Mouse (Mus musculus) MEL (cell line): ENCODE measurements around the gene Cep170b. TPM values are rescaled to one million over a fixed set of nuclear protein-coding genes. Genes with fewer than 3 reads are reported as not detected.

ENCODE experiments used
- DNase-seq: peaks from one replicate; pipeline ENCODE4 v3.0.0; 2011; ENCODE audit warnings: low read depth, low spot score
- H3K27ac ChIP-seq: 2 replicates; pipeline ENCODE4 v1.5.1; 2012; ENCODE audit warnings: low read depth, mild to moderate bottlenecking, control low read depth, low read length, moderate library complexity; ENCODE audit not compliant: control insufficient read depth
- H3K27me3 ChIP-seq, 2 experiments: fragments of 150-350 bp in 1 of 2; sonication (generic) in 1 of 2; 2 replicates each; pipeline ENCODE4 v1.6.1; 2012; ENCODE audit warnings: low read length in 2 of 2, mild to moderate bottlenecking in 2 of 2, improper control_type of control experiment in 1 of 2, moderate library complexity in 1 of 2; ENCODE audit not compliant: insufficient read depth in 2 of 2, control insufficient read depth in 1 of 2
- H3K36me3 ChIP-seq, 2 experiments: 2 replicates each; pipeline ENCODE4 v1.6.1; 2012 to 2014; ENCODE audit warnings: low read length in 2 of 2, improper control_type of control experiment in 1 of 2, inconsistent platforms in 1 of 2, mild to moderate bottlenecking in 1 of 2; ENCODE audit not compliant: insufficient read depth in 2 of 2, control insufficient read depth in 1 of 2
- H3K4me1 ChIP-seq, 2 experiments: fragments of 150-350 bp in 1 of 2; sonication (generic) in 1 of 2; 2 replicates each; pipeline ENCODE4 v1.6.1; 2012; ENCODE audit warnings: low read length in 2 of 2, improper control_type of control experiment in 1 of 2, mild to moderate bottlenecking in 1 of 2; ENCODE audit not compliant: insufficient read depth in 2 of 2, control insufficient read depth in 1 of 2
- H3K4me3 ChIP-seq, 2 experiments: fragments of 150-350 bp in 1 of 2; sonication (generic) in 1 of 2; 2 replicates each; pipeline ENCODE4 v1.5.1; 2012; ENCODE audit warnings: low read depth in 2 of 2, low read length in 2 of 2, mild to moderate bottlenecking in 2 of 2, moderate library complexity in 2 of 2, control low read depth in 1 of 2, improper control_type of control experiment in 1 of 2; ENCODE audit not compliant: control insufficient read depth in 1 of 2, insufficient read depth in 1 of 2
- H3K79me2 ChIP-seq: 2 replicates; pipeline ENCODE4 v1.6.1; 2012; ENCODE audit warnings: mild to moderate bottlenecking, low read length, moderate library complexity; ENCODE audit not compliant: control insufficient read depth, poor library complexity, insufficient read depth
- H3K9ac ChIP-seq: 2 replicates; pipeline ENCODE4 v1.6.1; 2012; ENCODE audit warnings: low read depth, mild to moderate bottlenecking, control low read depth, low read length, moderate library complexity; ENCODE audit not compliant: control insufficient read depth, poor library complexity, severe bottlenecking
- H3K9me3 ChIP-seq: fragments of 150-350 bp; sonication (generic); replicated peaks from 2 replicates; pipeline ENCODE4 v1.6.1; 2012; ENCODE audit warnings: mild to moderate bottlenecking, low read length, improper control_type of control experiment, moderate library complexity; ENCODE audit not compliant: insufficient read depth
- CHD2 ChIP-seq: IDR thresholded peaks from 2 replicates; pipeline ENCODE4 v1.6.1; 2011; ENCODE audit warnings: low read length, improper control_type of control experiment
- CTCF ChIP-seq, 3 experiments: IDR thresholded peaks in 2 of 3; conservative IDR thresholded peaks in 1 of 3; 2 replicates each; pipeline ENCODE4 v1.5.1; 2011 to 2012; ENCODE audit warnings: low read length in 3 of 3, low read depth in 2 of 3, mild to moderate bottlenecking in 2 of 3, improper control_type of control experiment in 1 of 3, inconsistent platforms in 1 of 3, mixed read lengths in 1 of 3, moderate library complexity in 1 of 3; ENCODE audit not compliant: control insufficient read depth in 1 of 3, insufficient read depth in 1 of 3, poor library complexity in 1 of 3, severe bottlenecking in 1 of 3
- ELF1 ChIP-seq: IDR thresholded peaks from 2 replicates; pipeline ENCODE4 v1.6.1; 2014; ENCODE audit warnings: low read depth, mild to moderate bottlenecking, inconsistent platforms, low read length, improper control_type of control experiment, moderate library complexity
- EP300 ChIP-seq, 2 experiments: IDR thresholded peaks; 2 replicates each; pipeline ENCODE4 v1.6.1; 2011; ENCODE audit warnings: improper control_type of control experiment in 2 of 2, low read length in 2 of 2, low read depth in 1 of 2, mild to moderate bottlenecking in 1 of 2
- GABPA ChIP-seq: IDR thresholded peaks from 2 replicates; pipeline ENCODE4 v1.6.1; 2012; ENCODE audit warnings: low read depth, mild to moderate bottlenecking, inconsistent platforms, low read length, improper control_type of control experiment, moderate library complexity
- GATA1 ChIP-seq: IDR thresholded peaks from 2 replicates; pipeline ENCODE4 v1.6.1; 2011; ENCODE audit warnings: low read depth, low read length, improper control_type of control experiment
- HCFC1 ChIP-seq: IDR thresholded peaks from 2 replicates; pipeline ENCODE4 v1.6.1; 2012; ENCODE audit warnings: low read depth, mild to moderate bottlenecking, inconsistent platforms, low read length, improper control_type of control experiment, moderate library complexity
- KAT2A ChIP-seq: conservative IDR thresholded peaks from 2 replicates; pipeline ENCODE4 v1.6.1; 2012; ENCODE audit warnings: low read depth, low read length, improper control_type of control experiment, inconsistent platforms
- MAX ChIP-seq: IDR thresholded peaks from 2 replicates; pipeline ENCODE4 v1.6.1; 2011; ENCODE audit warnings: low read length, improper control_type of control experiment
- MEF2A ChIP-seq: IDR thresholded peaks from 2 replicates; pipeline ENCODE4 v1.6.1; 2014; ENCODE audit warnings: low read depth, mild to moderate bottlenecking, inconsistent platforms, low read length, improper control_type of control experiment; ENCODE audit not compliant: poor library complexity, insufficient replicate concordance, severe bottlenecking; ENCODE audit errors: extremely low read depth
- MXI1 ChIP-seq: IDR thresholded peaks from 2 replicates; pipeline ENCODE4 v1.6.1; 2011; ENCODE audit warnings: mild to moderate bottlenecking, low read depth, low read length, improper control_type of control experiment
- MYC ChIP-seq: IDR thresholded peaks from 2 replicates; pipeline ENCODE4 v1.6.1; 2011; ENCODE audit warnings: low read depth, mild to moderate bottlenecking, low read length, improper control_type of control experiment, moderate library complexity
- NELFE ChIP-seq: IDR thresholded peaks from 2 replicates; pipeline ENCODE4 v1.6.1; 2011; ENCODE audit warnings: low read depth, low read length, improper control_type of control experiment
- NRF1 ChIP-seq: IDR thresholded peaks from 2 replicates; pipeline ENCODE4 v1.6.1; 2014; ENCODE audit warnings: low read depth, mild to moderate bottlenecking, inconsistent platforms, low read length, improper control_type of control experiment, moderate library complexity; ENCODE audit not compliant: poor library complexity, insufficient read depth, severe bottlenecking
- POLR2AphosphoS2 ChIP-seq: IDR thresholded peaks from 2 replicates; pipeline ENCODE4 v1.6.1; 2011; ENCODE audit warnings: low read length, improper control_type of control experiment
- SMC3 ChIP-seq: IDR thresholded peaks from 2 replicates; pipeline ENCODE4 v1.6.1; 2011; ENCODE audit warnings: low read depth, low read length, improper control_type of control experiment
- TAL1 ChIP-seq: IDR thresholded peaks from 2 replicates; pipeline ENCODE4 v1.6.1; 2012; ENCODE audit warnings: mild to moderate bottlenecking, inconsistent platforms, low read length, moderate library complexity, mixed read lengths
- TBP ChIP-seq: IDR thresholded peaks from 2 replicates; pipeline ENCODE4 v1.8.0; 2011; ENCODE audit warnings: low read depth, low read length, improper control_type of control experiment
- TCF12 ChIP-seq: IDR thresholded peaks from 2 replicates; pipeline ENCODE4 v1.6.1; 2014; ENCODE audit warnings: low read depth, mild to moderate bottlenecking, inconsistent platforms, low read length, improper control_type of control experiment, moderate library complexity
- ZC3H11A ChIP-seq: IDR thresholded peaks from 2 replicates; pipeline ENCODE4 v1.6.1; 2012; ENCODE audit warnings: low read depth, mild to moderate bottlenecking, inconsistent platforms, low read length, improper control_type of control experiment
- ZMIZ1 ChIP-seq: IDR thresholded peaks from 2 replicates; pipeline ENCODE4 v1.6.1; 2012; ENCODE audit warnings: low read depth, mild to moderate bottlenecking, inconsistent platforms, low read length, improper control_type of control experiment, moderate library complexity
- polyA plus RNA-seq, 2 experiments: library from polyadenylated mRNA; stranded (reverse) in 1 of 2; unstranded in 1 of 2; fragments of >175 nt in 1 of 2; fragments of >200 nt in 1 of 2; gene quantifications; 2 replicates each; pipeline versions ENCODE4 v1.2.1 to v1.2.4; 2012; ENCODE audit warnings: low replicate concordance in 2 of 2, low read depth in 1 of 2; ENCODE audit not compliant: insufficient read length in 2 of 2, insufficient read depth in 1 of 2, missing spikeins in 1 of 2
- total RNA-seq: library from RNA; depleted of rRNA; stranded (reverse); fragments of 300-350 nt; gene quantifications from 2 replicates; pipeline ENCODE4 v1.2.3, GENCODE M21; 2012

Gene Cep170b
- total and polyA plus RNA-seq, 3 experiments, result 49.7 to 64.0 TPM; not detected in 1

DNA sequence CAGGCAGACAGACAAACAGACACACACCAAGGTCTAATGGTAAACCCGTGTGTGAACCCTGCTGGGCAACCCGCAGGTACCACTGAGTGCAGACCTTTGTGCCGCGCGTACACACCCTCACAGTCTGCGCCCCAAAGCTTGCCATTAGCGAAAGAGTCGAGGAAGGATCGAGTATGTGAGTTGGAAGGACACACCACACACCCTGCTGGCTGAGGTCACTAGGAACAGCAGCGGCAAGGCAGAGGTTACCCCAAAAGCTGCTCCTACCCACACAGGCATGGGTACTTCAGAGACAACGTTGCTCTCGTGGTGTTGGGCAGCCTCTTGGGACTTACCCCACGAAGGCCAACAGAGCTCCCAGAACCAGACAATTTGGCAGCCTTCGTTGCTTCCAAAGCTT lies 52.1 kb downstream of the Cep170b start:
- peaks cover 3% of the 10 kb centered on the region; the same call in 1 of the 2 replicates for H3K9me3 ChIP-seq
- no peaks in the 10 kb centered on the region for H3K79me2 ChIP-seq
- no peak overlapping the region for H3K9ac ChIP-seq
- DNase-seq, result no peak
- H3K27me3 ChIP-seq, result no peaks in the 10 kb centered on the region
- no peaks in the 10 kb centered on the region for H3K4me1 ChIP-seq
- H3K4me3 ChIP-seq, result no peak overlapping the region
- H3K27ac ChIP-seq, result no peak overlapping the region
- TF ChIP-seq CHD2 (no peak), NELFE (no peak), SMC3 (no peak), CTCF (IDR thresholded peaks at IDR 0.05 in 2 of 3, conservative IDR thresholded peaks at IDR 0.05 in 1 of 3; ENCODE audit: control insufficient read depth in 1 of 3, insufficient read depth in 1 of 3, low read depth in 2 of 3, low read length in 3 of 3, poor library complexity in 1 of 3, severe bottlenecking in 1 of 3) (no peak), MXI1 (no peak), TCF12 (no peak), EP300 (IDR thresholded peaks at IDR 0.05; ENCODE audit: low read depth in 1 of 2, low read length in 2 of 2) (no peak), ELF1 (no peak), NRF1 (no peak)
- H3K36me3 ChIP-seq, result no peaks in the 10 kb centered on the region

DNA sequence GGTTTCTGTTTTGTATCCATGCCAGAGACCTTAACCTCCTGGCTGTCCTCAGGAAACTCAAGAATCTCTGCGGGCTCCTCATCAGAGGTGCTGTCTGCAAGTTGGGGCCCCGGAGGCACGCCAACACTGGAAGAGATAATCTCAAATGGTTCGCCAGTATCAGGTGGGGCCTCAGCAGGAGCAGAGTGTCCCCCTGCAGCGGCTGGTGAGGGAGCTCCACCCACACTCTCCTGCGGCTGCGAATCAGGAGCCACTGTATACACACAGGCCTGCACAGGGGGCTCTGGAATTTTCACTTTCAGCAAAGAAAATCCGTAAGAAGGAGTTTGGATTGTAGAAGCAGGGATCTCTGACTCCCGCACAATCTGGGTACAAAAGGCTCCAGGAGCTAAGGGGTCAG lies 53.1 kb downstream of the Cep170b start:
- TF ChIP-seq POLR2AphosphoS2 (no peak), KAT2A (no peak), MXI1 (no peak), NELFE (no peak), TBP (no peak), GABPA (no peak), NRF1 (no peak), ZC3H11A (no peak), HCFC1 (no peak), MEF2A (no peak), TAL1 (no peak), MYC (no peak), CTCF (IDR thresholded peaks at IDR 0.05 in 2 of 3, conservative IDR thresholded peaks at IDR 0.05 in 1 of 3; ENCODE audit: control insufficient read depth in 1 of 3, insufficient read depth in 1 of 3, low read depth in 2 of 3, low read length in 3 of 3, poor library complexity in 1 of 3, severe bottlenecking in 1 of 3) (no peak), GATA1 (no peak), MAX (no peak), ZMIZ1 (no peak)
- no peaks in the 10 kb centered on the region for H3K36me3 ChIP-seq
- H3K4me3 ChIP-seq, result no peak overlapping the region
- H3K4me1 ChIP-seq, result no peaks in the 10 kb centered on the region
- no peak overlapping the region for H3K27ac ChIP-seq
- DNase-seq, result no peak
- no peaks in the 10 kb centered on the region for H3K27me3 ChIP-seq
- no peaks in the 10 kb centered on the region for H3K79me2 ChIP-seq
- H3K9me3 ChIP-seq, result peaks cover 3% of the 10 kb centered on the region; the same call in 1 of the 2 replicates
- no peak overlapping the region for H3K9ac ChIP-seq
